ENCODE assay signal across 18 mouse cellular contexts in genomic region chr11:51775507-51775906, GRCm38 (mm10).
"Had no signal": no experiment of that assay in that cellular context is flagged by ENCODE, and none has a peak within 500 bp of the region (broad histone marks: within the 10 kb centered on the region; RNA-seq: fewer than 3 reads in every experiment).

No protein-coding gene starts in this region.

- ATAC-seq: intestine, embryonic 15.5 days; midbrain, embryonic 13.5 days; midbrain, embryonic 16.5 days had no signal

- H3K4me2 ChIP-seq: intestine, embryonic 15.5 days; limb, embryonic 13.5 days; lung, embryonic 15.5 days; midbrain, embryonic 13.5 days; neural tube, embryonic 13.5 days had no signal

- H3K4me3 ChIP-seq: intestine, embryonic 15.5 days; limb, embryonic 10.5 days; limb, embryonic 13.5 days; lung, embryonic 15.5 days; midbrain, embryonic 13.5 days; myocyte; neural tube, embryonic 13.5 days had no signal

- H3K27me3 ChIP-seq: intestine, embryonic 15.5 days; limb, embryonic 13.5 days; lung, embryonic 15.5 days; midbrain, embryonic 13.5 days; neural tube, embryonic 13.5 days had no signal

- H3K4me1 ChIP-seq: intestine, embryonic 15.5 days; limb, embryonic 10.5 days; limb, embryonic 13.5 days; lung, embryonic 15.5 days; midbrain, embryonic 13.5 days; neural tube, embryonic 13.5 days had no signal

- H3K9ac ChIP-seq: intestine, embryonic 15.5 days; limb, embryonic 13.5 days; lung, embryonic 15.5 days; midbrain, embryonic 13.5 days; neural tube, embryonic 13.5 days had no signal

- H3K27ac ChIP-seq: intestine, embryonic 15.5 days; limb, embryonic 10.5 days; limb, embryonic 13.5 days; lung, embryonic 15.5 days; midbrain, embryonic 13.5 days; neural tube, embryonic 13.5 days had no signal

- H3K9me3 ChIP-seq: intestine, embryonic 15.5 days; limb, embryonic 10.5 days; limb, embryonic 13.5 days; lung, embryonic 15.5 days; midbrain, embryonic 13.5 days; neural tube, embryonic 13.5 days had no signal

- DNase-seq: kidney, adult 11 months; kidney, adult 9 months; kidney, postnatal 14 days; kidney, postnatal 4 days; lung, adult 18-20 months; lung, postnatal 10 days; lung, postnatal 36 days; retina, postnatal 1 day; thymus, adult 18-20 months; thymus, postnatal 36 days had no signal
